Mouse (Mus musculus) splenic B cell, adult 2 months (primary cell): Measurements from ENCODE around the gene Cort.

Experiments used
- DNase-seq: peaks from one replicate; pipeline ENCODE4 v3.0.0-alpha.2; 2011; ENCODE audit warnings: low read depth, low spot score
- H3K27me3 ChIP-seq: 2 replicates; pipeline ENCODE4 v1.6.1; 2012; ENCODE audit warnings: mild to moderate bottlenecking, low read length, moderate library complexity, mixed read lengths; ENCODE audit not compliant: control insufficient read depth, poor library complexity, insufficient read depth, severe bottlenecking
- H3K36me3 ChIP-seq: 2 replicates; pipeline ENCODE4 v1.6.1; 2012; ENCODE audit warnings: mild to moderate bottlenecking, low read length, moderate library complexity, mixed read lengths; ENCODE audit not compliant: control insufficient read depth, poor library complexity, insufficient read depth, severe bottlenecking

Cort gene

GRCm38 (mm10) chr4:149157415-149157973 lies 30.9 kb upstream of the Cort start:
- DNase-seq: no peak
- Histone ChIP-seq H3K27me3 (no peaks in the 10 kb centered on the region), H3K36me3 (peaks cover 11% of the 10 kb centered on the region)

GRCm38 (mm10) chr4:149155711-149156110 lies 29.1 kb upstream of the Cort start:
- H3K36me3 ChIP-seq: peaks cover 14% of the 10 kb centered on the region
- DNase-seq: no peak
- no peaks in the 10 kb centered on the region for H3K27me3 ChIP-seq

- Histone ChIP-seq H3K36me3 (peaks cover 14% of the 10 kb centered on the region), H3K27me3 (no peaks in the 10 kb centered on the region)
- DNase-seq: no peak
These were observed 28.3 kb upstream of the Cort start for GRCm38 (mm10) chr4:149154859-149155258.

DNA sequence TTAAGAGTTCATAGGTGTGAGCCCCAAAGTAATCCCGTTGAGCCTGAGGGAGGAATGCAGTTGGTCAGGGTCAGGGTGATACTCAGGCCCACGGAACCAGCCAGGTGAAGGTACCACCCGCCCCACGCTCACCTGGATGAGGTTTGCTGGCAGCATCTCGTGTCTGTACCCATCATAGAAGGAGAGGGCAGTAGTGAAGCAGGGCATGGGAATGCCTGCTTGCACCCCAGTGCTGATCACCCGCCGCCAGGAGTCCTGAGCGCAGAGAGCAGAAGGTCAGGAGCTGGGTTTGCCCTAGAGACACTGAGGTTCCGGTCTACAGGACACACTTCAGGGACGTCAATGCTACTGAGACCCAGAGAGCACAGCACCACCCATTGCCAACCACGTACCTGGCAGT lies 24.2 kb upstream of the Cort start:
- DNase-seq: no peak
- H3K27me3 ChIP-seq: no peaks in the 10 kb centered on the region
- peaks cover 10% of the 10 kb centered on the region for H3K36me3 ChIP-seq

DNA sequence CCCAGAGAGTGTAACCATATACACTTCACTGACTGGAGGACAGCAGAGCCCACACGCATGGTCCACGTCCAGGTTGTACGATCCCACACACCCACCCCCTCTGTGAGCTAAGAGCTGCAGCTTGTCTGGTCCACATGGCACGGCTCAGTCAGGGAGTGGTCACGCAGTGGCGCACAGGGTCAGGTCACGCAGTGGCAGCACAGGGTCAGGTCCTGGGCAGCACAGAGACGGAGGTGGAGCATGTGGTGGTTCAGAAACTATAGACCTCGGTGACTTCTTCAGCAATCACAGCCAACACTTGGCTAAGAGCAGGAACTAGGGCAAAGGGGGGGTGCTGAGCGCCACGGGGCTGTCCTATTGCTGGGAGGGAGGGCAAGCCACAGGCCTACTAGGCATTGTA lies 23.7 kb upstream of the Cort start:
- peaks cover 10% of the 10 kb centered on the region for H3K36me3 ChIP-seq

DNA sequence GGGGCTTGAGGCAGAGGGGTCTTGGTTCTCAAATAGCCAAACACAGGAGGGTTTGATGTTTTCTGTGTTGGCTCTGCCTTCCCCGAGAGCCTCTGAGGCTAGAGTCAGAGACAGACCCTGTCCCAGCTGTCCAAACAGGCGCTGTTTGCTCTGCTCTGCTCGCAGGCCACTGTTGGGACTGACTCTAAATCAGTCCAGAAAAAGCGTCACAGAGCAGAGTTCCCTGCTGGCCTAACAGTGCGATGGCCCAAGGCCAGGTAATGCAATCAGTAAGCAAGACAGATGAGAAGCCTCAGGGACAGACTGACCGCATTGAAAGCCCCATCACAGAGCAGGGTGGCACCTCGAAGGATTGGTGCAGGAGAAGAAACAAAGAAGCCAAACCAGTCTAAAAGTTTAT lies 23.0 kb upstream of the Cort start:
- no peak for DNase-seq
- peaks cover 6% of the 10 kb centered on the region; the same call in 1 of the 2 replicates for H3K36me3 ChIP-seq
- no peaks in the 10 kb centered on the region for H3K27me3 ChIP-seq

More for the DNA sequence above, 23.7 kb upstream of the Cort start:
- no peaks in the 10 kb centered on the region for H3K27me3 ChIP-seq
- DNase-seq: no peak

GRCm38 (mm10) chr4:149149196-149149595 lies 22.6 kb upstream of the Cort start:
- no peak for DNase-seq
- peaks cover 6% of the 10 kb centered on the region; the same call in 1 of the 2 replicates for H3K36me3 ChIP-seq
- no peaks in the 10 kb centered on the region for H3K27me3 ChIP-seq

DNA sequence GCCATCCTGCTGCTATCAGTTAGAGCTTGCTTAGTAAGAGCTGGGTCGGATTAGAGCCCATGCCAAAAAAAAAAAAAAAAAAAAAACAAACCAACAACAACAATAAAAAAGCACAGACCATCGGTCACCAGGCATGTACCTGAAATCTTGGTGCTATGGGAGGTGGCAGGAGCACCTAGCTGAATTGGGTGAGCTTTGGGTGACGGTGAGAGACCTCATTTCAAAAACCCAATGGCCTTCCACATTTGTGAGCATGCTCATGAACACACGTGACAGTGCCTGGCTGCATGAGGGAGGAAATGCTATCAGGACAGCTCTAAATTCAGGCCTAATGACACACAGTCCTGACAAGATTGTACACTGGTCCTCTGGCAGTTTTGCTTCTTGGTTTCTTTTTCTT lies 21.5 kb upstream of the Cort start:
- DNase-seq: no peak
- Histone ChIP-seq H3K36me3 (peaks cover 6% of the 10 kb centered on the region; the same call in 1 of the 2 replicates), H3K27me3 (no peaks in the 10 kb centered on the region)

GRCm38 (mm10) chr4:149147528-149147927 lies 21.0 kb upstream of the Cort start:
- H3K36me3 ChIP-seq: peaks cover 6% of the 10 kb centered on the region; the same call in 1 of the 2 replicates
- DNase-seq: no peak
- H3K27me3 ChIP-seq: no peaks in the 10 kb centered on the region

GRCm38 (mm10) chr4:149145151-149145550 lies 18.6 kb upstream of the Cort start:
- Histone ChIP-seq H3K36me3 (no peaks in the 10 kb centered on the region), H3K27me3 (no peaks in the 10 kb centered on the region)
- no peak for DNase-seq

DNA sequence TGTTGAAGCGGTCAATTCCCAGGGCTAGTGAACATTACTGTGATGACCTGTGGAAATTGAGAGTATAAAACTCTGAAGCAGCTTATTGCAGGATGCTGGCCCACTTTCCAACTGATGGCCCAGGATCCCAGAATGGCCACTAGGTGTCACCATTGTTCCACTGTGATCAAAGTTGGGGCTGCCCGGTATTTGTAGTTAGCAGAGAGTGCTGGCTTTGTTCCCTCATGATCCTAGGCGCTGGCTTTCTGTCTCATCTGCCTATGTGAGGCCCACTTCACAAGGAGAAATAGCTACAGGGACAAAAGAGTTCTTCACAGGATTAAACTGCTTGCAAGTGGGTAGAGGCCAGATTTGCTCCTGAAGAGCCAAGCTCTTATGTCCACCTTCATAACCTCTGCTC lies 17.9 kb upstream of the Cort start:
- H3K36me3 ChIP-seq: no peaks in the 10 kb centered on the region
- peak; percentile 89 for DNase-seq
- H3K27me3 ChIP-seq: no peaks in the 10 kb centered on the region

DNA sequence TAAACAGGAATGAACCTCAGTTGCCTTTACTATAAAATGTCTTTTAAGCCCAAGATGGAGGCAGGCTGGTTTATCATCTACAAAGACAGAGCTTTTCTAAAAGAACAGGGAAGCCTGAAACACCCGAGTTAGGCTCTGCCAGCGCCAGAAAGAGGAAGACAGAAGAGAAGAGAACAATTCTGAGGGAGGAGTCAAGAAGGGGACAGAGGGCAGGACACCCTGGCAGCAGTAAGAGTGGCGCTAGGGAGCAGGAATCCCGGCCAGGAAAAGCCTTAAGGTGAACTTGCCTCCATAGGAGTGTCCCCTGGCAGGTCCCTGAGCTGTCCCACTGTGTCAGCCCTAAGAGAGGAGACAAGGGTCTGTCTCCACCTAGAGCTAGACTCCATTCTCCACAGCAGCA lies 17.0 kb upstream of the Cort start:
- H3K36me3 ChIP-seq: no peaks in the 10 kb centered on the region
- no peaks in the 10 kb centered on the region for H3K27me3 ChIP-seq
- DNase-seq: no peak

DNA sequence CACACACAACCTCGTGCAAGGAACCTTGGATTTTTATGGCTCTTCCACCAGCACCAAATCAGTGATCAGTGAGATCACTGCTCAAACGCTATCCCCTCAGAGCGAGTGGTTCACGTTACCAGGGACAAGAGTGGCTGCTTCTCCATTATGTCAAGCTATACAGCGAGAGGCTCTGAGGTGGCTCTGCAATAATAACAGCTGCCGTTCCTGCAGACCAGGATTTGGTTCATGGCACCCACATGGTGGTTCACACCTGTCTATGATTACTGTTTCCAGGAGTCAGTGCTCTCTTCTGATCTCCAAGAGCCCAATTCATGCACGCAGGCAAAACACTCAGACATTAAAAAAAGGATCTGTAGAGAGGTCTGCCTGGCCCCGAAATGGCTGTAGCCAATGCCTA lies 12.0 kb upstream of the Cort start:
- no peak for DNase-seq
- H3K27me3 ChIP-seq: 0 out of 2 replicates have a peak, but pooled peaks cover 1% of the 10 kb centered on the region
- no peaks in the 10 kb centered on the region for H3K36me3 ChIP-seq

GRCm38 (mm10) chr4:149136982-149137770 lies 10.6 kb upstream of the Cort start, which contains the start of gene Cenps:
Gene Cenps, minus strand, starts transcription at chr4:149137629.
- peak; percentile 93 for DNase-seq
- Histone ChIP-seq H3K27me3 (0 out of 2 replicates have a peak, but pooled peaks cover 1% of the 10 kb centered on the region), H3K36me3 (no peaks in the 10 kb centered on the region)

DNA sequence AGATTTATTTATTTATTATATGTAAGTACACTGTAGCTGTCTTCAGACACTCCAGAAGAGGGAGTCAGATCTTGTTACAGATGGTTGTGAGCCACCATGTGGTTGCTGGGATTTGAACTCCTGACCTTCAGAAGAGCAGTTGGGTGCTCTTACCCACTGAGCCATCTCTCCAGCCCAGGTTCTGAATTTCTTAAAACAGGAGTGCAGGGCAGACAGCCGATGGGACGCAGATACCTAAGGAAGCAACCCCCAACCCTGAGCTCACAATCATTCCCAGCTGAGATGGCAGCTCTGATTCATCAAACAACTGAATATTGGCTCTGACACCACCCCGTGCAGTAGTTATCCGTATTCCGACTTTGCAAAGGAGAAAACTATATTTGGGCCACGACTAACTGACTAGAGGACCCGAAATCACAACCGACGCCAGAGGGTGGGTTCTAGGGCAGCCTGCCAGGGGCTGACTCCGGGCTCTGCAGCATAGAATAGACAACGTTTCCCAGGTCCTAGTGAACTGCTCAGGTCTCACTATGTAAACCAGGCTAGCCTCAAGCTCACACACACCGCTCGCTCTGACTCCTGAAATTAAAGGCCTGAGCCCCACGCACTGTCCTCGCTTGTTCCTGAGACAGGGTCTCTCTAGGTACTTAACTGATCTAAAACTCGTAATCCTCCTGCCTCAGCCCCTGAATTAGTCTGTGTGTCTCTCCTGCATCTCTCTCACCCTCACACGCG lies 9.7 kb upstream of the Cort start:
- Histone ChIP-seq H3K36me3 (no peaks in the 10 kb centered on the region), H3K27me3 (0 out of 2 replicates have a peak, but pooled peaks cover 1% of the 10 kb centered on the region)
- DNase-seq: no peak
